Mouse (Mus musculus): ENCODE measurements around the gene Zfp384. TPM values are rescaled to one million over a fixed set of nuclear protein-coding genes. Genes with fewer than 3 reads are reported as not detected.

The Zfp384 gene
- polyA plus RNA-seq, 2 experiments from 2014 or later: 4.3 to 5.2 TPM

DNA sequence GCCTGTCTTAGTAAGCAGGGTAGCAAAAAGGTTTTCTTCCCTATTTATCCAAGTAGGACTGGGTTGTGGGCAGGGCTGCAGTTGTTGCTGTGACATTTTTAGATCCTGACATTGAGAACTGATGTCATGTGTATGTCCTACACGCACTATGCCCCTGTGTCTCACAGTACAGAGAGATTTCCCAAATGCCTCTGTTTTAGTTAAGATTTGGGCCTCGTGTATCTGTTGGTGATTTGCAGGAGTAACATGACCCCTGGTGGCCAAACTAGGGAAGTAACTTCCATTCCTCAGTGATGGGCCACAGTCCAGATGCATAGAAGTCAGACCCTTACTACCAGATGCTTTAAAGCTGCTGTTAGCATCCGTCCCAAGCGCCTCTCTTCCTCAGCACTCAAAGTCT lies 75.5 kb downstream of the Zfp384 start:
- ATAC-seq: peak; percentile 80

Other genes with a start within 250 kb of the Zfp384 start
- 1 to 10 TPM; 4.4 to 4.7 TPM for gene Eno2, start 239.5 kb upstream of the Zfp384 start, polyA plus RNA-seq (2017; shearing (Covaris generic))
- gene Lrrc23, start 229.4 kb upstream of the Zfp384 start, polyA plus RNA-seq (2017; shearing (Covaris generic)): under 1 TPM; 0.61 to 0.73 TPM
- gene Spsb2, start 200.5 kb upstream of the Zfp384 start, polyA plus RNA-seq (2017; shearing (Covaris generic)): 1 to 10 TPM; 1.5 to 2.1 TPM
- 10 to 100 TPM; 68.9 to 93.3 TPM for gene Tpi1, start 194.8 kb upstream of the Zfp384 start, polyA plus RNA-seq (2017; shearing (Covaris generic))
- gene Usp5, start 179.7 kb upstream of the Zfp384 start, polyA plus RNA-seq (2017; shearing (Covaris generic)): 10 to 100 TPM; 58.3 to 86.0 TPM
- 10 to 100 TPM; 43.4 to 57.7 TPM for gene Cdca3, start 179.6 kb upstream of the Zfp384 start, polyA plus RNA-seq (2017; shearing (Covaris generic))
- gene Gnb3, start 168.9 kb upstream of the Zfp384 start, polyA plus RNA-seq (2017; shearing (Covaris generic)): under 1 TPM in 1 of 2 experiments, not detected in 1; 0.19 TPM
- gene P3h3, start 151.4 kb upstream of the Zfp384 start, polyA plus RNA-seq (2017; shearing (Covaris generic)): not detected
- gene Gpr162, start 145.2 kb upstream of the Zfp384 start, polyA plus RNA-seq (2017; shearing (Covaris generic)): under 1 TPM in 1 of 2 experiments, not detected in 1; 0.21 TPM
- 100 to 1,000 TPM; 240 to 401 TPM for gene Cd4, start 120.9 kb upstream of the Zfp384 start, polyA plus RNA-seq (2017; shearing (Covaris generic))
- 10 to 100 TPM; 23.5 to 30.2 TPM for gene Lag3, start 97.4 kb upstream of the Zfp384 start, polyA plus RNA-seq (2017; shearing (Covaris generic))
- 10 to 100 TPM; 12.0 to 12.8 TPM for gene Ptms, start 89.0 kb upstream of the Zfp384 start, polyA plus RNA-seq (2017; shearing (Covaris generic))
- 10 to 100 TPM; 46.7 to 70.4 TPM for gene Mlf2, start 77.8 kb upstream of the Zfp384 start, polyA plus RNA-seq (2017; shearing (Covaris generic))
- 10 to 100 TPM; 45.9 to 51.2 TPM for gene Cops7a, start 43.6 kb upstream of the Zfp384 start, polyA plus RNA-seq (2017; shearing (Covaris generic))
- gene Pianp, start 12.5 kb upstream of the Zfp384 start, polyA plus RNA-seq (2017; shearing (Covaris generic)): not detected
- gene Ing4, start 30.6 kb downstream of the Zfp384 start, polyA plus RNA-seq (2017; shearing (Covaris generic)): 10 to 100 TPM; 41.5 to 48.1 TPM
- gene Acrbp, start 40.5 kb downstream of the Zfp384 start, polyA plus RNA-seq (2017; shearing (Covaris generic)): 1 to 10 TPM; 8.1 to 9.7 TPM
- gene Lpar5, start 58.8 kb downstream of the Zfp384 start, polyA plus RNA-seq (2017; shearing (Covaris generic)): 1 to 10 TPM; 8.6 to 9.5 TPM
- gene Chd4, start 86.8 kb downstream of the Zfp384 start, polyA plus RNA-seq (2017; shearing (Covaris generic)): 10 to 100 TPM; 49.4 to 66.6 TPM
- 10 to 100 TPM; 40.6 to 50.3 TPM for gene Nop2, start 122.8 kb downstream of the Zfp384 start, polyA plus RNA-seq (2017; shearing (Covaris generic))
- gene Iffo1, start 136.1 kb downstream of the Zfp384 start, polyA plus RNA-seq (2017; shearing (Covaris generic)): 10 to 100 TPM in 1 of 2 experiments, 1 to 10 TPM in 1; 6.9 to 13.3 TPM
- 100 to 1,000 TPM; 300 to 540 TPM for gene Gapdh, start 157.3 kb downstream of the Zfp384 start, polyA plus RNA-seq (2017; shearing (Covaris generic))
- gene Ncapd2, start 182.6 kb downstream of the Zfp384 start, polyA plus RNA-seq (2017; shearing (Covaris generic)): 10 to 100 TPM; 33.1 to 61.3 TPM
- gene Mrpl51, start 182.7 kb downstream of the Zfp384 start, polyA plus RNA-seq (2017; shearing (Covaris generic)): 10 to 100 TPM; 85.7 to 89.0 TPM
- gene Vamp1, start 206.4 kb downstream of the Zfp384 start, polyA plus RNA-seq (2017; shearing (Covaris generic)): 10 to 100 TPM; 14.0 to 14.4 TPM
- gene Tapbpl, start 222.7 kb downstream of the Zfp384 start, polyA plus RNA-seq (2017; shearing (Covaris generic)): 10 to 100 TPM; 65.5 to 84.7 TPM
- 100 to 1,000 TPM; 427 to 432 TPM for gene Cd27, start 227.9 kb downstream of the Zfp384 start, polyA plus RNA-seq (2017; shearing (Covaris generic))